Mouse (Mus musculus): ENCODE data around the gene Fam50b.

Fam50b gene

DNA sequence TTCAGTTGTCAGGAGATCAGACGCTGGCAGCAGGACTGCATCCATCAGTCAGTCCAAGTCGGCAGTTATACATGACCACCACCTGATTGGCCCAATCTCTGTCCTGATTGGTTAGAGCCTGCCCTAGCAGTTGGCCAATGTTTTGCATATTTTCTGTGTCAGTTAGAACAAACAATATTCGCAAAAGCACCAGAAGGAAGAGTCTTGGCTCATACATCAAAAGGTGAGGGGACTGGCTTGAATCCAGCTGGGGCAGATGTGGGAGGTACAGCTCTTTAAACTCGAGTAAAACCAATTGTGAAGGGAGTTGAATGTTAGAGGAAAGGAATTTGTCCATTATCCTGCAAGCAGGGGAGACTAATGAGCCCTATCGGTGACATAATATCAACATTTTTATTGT lies at the start of gene Fam50b:
Gene Fam50b, plus strand, starts transcription at position 165 of the 400 bp plus-strand sequence.
- DNase-seq (ENCODE audit: low spot score) = peak; percentile 23

DNA sequence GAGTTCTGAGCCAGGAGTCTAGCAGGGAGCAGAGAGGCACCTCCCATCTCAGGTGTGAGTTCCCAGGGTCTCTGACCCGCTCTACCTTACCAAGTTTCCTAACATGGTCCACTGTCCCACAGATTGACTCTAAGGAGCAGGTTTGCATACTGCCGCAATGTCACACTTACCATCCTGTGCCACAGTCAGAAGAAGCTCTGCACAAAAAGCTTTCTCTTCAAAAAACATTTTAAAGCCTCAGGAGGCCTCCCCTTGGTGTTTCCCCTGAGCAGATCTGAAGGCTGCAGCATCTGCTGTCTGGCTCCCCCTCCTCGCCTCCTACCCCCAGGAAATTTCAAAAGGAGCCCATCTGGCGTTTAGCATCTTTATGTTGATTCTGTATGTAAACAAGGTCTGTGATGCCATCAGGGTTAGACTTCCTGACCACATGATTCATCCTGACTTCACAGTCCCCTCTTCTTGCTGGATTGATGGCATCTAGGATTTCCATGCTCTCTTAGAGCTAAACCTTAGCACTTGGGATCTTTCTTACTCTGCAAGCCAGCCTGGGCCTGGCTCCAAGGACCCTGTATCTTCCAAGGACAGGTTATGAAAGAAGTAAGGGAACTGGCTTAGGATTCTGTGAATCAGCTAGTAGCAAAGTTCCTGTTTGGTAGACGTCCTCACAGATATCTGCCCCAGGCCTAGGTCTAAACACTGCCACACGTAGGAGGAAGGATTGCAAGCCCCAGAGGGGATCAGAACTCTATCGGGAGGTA lies 49.5 kb upstream of the Fam50b start:
- DNase-seq (ENCODE audit: low spot score) = no peak

DNA sequence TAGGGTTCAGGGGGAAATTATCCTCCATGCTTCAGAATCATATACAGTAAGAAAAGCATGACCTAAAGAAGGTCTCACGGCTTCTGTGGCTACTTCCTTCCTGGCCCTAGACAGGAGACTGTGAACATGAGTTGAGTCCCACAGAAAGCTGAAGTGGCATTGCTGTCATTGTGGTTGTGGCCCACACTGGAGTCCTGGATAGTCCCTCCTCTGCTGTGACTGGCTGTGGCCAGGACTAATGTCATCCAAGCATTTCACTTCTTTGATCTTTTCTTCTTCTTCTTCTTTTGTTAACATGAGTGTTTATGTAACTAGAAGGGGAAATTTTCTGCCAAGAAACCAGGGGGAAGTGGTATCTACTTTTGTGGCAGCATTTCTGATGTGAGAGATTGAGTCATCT lies 43.6 kb upstream of the Fam50b start:
- no peak for DNase-seq (ENCODE audit: low spot score)

DNA sequence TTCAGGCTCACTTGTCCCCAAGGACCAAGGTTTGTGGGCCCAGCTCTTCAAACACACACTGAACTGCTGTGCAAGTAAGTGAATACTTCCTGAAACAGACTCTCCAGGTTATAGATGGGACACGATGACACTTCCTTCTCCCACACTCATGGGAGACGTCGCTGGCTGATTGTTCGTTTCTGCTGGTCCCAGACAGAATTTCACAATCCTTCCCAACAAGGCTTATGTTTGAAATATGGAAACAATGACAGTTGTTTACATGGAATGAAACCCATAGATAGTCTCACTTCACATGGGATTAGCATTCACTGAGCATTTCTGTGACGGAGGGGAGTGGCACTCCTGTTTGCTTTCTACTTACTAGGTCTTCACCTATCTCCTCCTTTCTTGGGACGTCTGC lies 41.5 kb upstream of the Fam50b start:
- no peak for DNase-seq (ENCODE audit: low spot score)

DNA sequence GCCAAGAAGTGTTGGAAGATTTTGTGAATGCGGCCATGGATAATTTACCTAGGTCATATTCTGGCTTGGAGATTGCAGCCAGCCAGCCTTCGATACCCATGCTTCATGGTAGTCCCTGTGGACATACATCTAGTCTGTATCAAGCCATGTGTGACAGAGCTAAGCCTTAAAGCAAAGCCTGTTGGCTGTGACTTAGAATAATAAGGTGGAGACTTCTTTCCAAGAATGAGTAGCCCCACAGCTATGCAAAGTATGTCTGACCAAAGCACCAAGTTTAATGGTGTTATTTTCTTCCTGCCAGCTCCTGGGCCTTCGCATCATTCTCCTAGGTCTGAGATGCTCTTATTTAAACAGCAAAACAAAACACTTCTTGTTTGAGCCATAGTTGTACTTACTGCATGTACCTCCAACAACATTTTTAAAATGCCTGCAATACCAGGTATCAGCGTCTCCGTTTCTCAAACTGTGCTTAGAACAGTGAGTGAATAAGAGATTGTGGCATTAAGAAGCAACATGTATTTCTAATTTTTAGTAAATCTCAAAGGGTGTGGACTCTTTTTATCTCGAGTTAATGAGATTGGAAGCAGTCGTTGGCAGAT lies 37.8 kb upstream of the Fam50b start:
- DNase-seq (ENCODE audit: low spot score) = no peak

DNA sequence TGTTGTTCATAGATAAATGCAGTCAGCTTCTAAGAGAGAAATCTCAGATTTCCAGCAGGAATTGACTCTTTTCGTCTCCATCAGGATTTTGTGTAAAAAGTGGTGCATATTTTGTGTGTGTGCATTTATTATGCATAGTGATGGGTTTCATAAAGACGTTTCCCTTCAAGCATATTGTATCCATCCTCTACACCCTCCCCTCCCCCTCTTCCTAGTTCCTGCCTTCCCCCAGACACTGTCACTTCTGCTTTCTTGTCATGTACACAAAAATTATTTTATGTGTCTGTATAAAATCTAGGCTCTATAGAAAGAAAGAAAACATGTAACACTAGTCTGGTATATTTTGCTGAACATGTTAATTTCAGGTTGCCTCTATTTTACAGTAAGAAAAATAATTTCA lies 34.6 kb upstream of the Fam50b start:
- DNase-seq (ENCODE audit: low spot score) = no peak

DNA sequence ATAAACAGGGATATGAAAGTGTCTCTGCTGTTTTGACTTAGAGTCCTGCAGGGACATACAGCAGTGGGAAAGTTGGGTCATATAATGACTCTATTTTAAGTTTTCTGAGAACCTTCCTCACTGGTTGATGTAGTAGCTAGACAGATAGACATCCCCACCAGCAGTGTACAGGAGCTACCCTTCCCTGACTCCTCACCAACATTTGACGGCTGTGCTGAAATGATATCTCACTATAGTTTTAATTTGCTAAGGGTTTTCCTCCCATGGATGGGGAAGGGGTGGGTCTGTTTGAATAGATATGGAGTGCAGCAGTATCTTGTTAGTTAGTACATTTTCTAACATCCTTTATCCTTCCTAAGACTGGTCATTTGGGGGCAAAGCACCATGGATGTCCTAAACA lies 34.0 kb upstream of the Fam50b start:
- no peak for DNase-seq (ENCODE audit: low spot score)

DNA sequence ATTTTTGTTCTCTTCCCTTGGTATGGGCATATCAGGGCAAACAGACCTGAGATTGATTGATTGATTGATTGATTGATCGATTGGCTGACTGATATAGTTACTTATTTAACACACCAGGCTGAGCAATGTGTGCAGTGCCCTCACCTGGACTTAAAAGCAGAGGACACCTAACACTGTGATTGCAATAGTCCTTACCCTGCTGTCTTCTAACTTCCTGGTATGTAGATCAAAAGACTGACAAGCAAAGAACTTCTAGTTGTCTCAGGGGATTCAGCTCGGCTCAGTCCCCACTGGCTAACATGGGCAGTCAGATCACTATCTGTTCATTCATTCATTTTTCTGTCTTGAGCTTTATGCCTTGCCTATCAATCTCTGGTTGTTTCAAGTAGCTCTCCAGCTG lies 31.3 kb upstream of the Fam50b start:
- no peak for DNase-seq (ENCODE audit: low spot score)

DNA sequence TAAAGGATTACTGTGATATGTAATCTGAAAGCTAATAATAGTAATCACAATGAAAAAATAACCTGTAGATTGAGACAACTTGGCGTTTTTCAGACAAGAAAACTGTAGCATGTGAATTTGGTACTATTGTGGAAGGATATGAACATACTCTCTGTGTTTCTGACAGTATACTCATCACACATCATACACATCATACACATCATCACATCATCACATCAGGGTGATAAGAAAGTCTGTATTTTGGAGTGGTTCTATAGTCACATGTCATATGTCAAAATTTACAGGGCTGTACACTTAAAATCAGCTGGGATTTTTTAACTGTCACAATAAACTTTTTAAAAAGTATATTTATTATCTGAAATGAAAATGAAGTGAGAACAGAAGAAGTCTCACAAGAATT lies 30.9 kb upstream of the Fam50b start:
- DNase-seq (ENCODE audit: low spot score) = no peak

DNA sequence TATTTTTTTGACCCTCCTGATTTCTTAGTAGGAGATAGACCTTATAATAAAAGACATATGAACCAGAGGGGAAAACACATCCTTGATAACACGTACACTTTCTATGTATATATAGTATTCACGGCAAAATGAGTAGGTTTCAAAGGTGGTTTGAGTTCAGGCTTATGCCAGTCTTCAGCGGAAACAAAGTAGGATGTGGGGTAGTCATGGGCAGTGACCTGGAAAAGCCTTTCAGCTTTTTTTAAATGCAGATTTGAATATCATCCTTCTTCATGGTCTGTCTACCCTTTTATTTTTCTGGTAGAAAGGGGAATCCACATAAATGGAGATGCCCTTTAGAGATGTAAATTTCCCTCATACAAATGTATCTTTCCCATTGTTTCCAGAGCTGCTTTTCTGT lies 29.8 kb upstream of the Fam50b start:
- DNase-seq (ENCODE audit: low spot score) = no peak

DNA sequence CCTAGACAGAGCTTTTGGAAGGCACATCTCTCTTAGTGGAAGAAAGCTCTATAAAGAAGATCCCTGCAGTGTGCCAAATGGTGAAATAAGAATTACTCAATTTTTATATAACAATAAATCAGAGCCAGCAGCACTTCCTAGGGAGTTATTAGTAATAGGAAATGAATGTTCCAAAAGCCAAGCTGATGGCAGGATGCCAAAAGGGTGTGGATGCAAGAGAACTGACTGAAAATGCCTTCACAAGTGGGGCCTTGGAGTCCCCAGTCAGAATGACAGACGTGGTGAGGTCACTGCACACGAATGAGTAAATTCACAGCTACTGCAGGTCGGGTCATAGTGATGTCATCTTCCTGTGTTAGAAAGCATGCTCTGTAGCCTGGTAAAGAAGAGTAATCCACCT lies 25.7 kb upstream of the Fam50b start:
- DNase-seq (ENCODE audit: low spot score) = peak; percentile 78

DNA sequence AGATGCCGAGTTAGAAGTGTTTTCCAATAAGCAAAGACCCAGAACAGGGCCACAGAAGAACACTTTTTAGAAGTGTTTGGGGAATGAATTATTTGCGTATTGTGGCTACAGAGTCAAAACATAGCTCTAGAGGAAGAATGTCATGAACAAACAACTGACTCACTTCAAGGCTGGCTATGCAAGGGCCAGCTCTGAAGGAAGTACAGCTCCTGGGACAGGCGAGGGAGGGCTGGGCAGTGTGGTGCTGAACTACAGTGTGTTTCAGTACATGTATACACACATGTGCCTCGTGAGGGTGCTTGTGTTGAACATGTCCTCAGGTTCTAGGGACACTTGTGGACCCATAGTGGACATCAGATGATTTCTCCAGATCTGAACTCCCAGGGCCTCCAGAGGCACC lies 25.1 kb upstream of the Fam50b start:
- no peak for DNase-seq (ENCODE audit: low spot score)

DNA sequence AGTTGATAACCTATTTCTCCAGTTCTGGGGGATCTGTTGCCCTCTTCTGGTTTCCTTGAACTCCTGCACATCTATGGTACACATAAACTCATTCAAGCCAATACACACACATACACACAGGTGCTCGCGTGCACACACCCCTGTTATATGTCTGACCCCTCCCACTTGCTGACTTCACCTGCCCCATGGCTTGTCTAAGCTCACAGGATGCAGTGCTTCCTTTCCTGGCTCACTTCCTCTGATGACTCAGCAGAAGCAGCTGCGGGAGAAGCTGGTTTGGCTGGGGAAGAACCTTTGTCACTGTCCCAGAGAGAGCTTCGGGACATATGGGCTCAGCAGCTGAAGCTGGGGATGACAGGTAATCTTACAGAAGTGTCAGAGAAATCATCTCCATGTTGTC lies 23.2 kb upstream of the Fam50b start:
- no peak for DNase-seq (ENCODE audit: low spot score)

DNA sequence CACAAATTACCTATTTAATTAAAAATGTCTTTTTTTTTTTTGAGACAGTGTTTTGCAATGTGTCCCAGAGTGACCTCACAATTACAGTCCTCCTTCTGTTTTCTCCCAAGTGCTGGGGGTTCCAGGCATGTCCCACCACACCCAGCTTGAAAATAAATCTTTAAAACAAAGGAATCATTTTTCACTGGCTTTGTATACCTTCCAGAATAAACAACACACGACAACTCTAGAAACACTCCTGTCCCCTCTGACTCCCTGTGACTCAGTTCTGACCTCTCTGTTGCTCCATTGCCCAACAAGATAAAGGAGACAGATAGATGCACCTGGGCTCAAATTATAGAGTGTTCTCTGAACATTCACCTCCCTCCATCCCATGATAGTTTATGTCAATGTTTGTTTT lies 21.8 kb upstream of the Fam50b start:
- no peak for DNase-seq (ENCODE audit: low spot score)

DNA sequence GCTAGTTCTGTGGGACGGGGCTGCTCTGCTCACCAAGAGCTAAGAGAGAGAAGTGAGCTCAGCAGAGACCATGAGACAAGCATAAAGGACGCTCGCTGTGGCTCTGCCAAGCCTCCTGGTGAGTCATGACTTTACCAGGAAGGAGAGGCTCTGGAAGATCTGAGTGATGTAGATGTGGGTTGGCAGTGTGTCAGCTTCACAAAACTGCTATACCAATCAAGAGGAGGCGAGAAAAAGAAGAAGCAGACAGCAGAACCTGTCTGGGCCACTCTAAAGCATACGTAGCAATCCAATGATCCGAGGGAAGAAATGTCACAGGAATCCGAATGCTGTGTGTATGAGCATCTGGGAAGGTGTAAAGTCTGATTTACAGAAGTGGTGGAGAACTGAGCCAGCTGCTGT lies 19.2 kb upstream of the Fam50b start:
- no peak for DNase-seq (ENCODE audit: low spot score)

DNA sequence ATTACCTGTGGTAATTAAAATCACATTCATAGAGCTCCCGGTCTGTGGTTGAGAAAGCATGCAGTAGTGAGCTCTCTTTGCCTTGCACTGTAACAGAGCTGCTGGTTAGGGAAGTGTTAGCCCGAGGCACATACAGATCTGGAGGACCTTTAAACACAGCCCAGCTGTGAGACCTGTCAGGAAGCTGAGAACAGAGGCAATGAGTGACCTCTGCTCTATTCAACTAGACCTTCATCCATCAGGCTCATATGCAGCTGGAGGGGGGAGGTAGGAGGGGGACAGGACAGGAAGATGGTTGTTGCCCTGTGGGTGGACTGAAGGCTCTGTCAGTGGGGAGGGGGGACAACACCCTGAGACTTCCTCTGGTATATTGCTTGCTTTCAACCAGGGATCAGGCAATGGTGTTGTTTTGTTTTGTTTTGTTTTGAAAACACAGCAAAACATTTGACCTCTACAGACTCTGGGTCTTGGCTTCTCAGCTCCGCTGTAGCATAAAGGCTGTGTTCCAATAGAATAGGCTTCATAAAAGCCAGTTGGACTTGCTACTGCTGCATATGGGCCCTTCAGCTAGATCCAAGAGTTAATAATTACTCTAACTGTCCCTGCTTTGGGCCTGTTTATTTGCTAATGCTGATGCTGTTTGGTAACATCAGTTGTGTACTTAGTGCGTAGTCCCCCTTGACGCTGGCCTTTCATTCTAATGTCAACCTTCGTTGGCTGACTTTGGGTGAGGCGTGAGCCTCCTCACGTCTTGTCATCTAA lies 9.6 kb upstream of the Fam50b start:
- no peak for DNase-seq (ENCODE audit: low spot score)

DNA sequence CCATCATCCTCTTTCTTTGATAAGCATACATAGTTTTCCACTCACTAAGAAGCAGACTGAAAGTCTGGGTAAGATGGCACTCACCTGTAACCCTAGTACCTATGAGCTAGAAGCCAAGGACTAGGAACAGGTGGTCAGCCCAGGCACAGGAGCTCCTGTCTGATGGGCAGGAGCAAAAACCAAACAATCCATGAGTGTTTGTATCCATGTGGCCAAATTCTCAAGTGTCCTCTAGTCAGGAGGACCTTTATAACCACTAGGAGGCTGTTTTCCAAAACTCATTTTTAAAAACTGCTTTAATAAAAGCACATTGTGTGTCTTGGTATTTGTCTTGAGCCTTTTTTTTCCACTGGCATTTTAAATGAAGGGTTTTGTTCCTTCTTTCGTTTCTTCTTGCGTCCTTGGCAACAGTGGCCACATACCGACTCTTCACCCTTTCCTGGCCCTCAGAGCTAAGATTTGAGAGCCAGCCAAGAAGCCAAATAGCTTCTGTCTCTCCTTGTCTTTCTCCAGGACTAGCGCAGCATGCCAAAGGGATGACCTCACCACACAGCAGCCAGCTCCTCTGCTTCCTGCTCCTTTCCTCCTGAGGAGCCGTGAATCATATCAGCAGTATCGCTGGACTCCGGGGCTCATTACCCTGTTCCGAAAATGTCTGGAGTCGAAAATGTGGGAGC lies 8.7 kb upstream of the Fam50b start:
- DNase-seq (ENCODE audit: low spot score) = peak; percentile 63

DNA sequence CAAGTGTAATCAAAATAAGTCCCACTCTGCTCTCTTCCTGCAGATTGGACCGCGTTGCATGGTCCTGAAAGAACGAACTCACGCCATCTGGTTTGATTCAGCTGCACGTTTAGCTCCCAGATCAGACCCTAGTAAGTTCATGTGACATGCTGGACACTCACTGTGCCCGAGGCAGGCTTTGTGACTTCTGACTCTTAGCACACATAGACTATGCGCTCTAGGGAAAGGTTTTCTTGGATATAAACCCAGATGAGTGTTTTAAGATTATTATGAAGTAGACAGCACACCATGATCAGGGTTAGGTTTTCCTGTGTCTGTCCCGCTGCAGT lies 8.2 kb upstream of the Fam50b start:
- no peak for DNase-seq (ENCODE audit: low spot score)

DNA sequence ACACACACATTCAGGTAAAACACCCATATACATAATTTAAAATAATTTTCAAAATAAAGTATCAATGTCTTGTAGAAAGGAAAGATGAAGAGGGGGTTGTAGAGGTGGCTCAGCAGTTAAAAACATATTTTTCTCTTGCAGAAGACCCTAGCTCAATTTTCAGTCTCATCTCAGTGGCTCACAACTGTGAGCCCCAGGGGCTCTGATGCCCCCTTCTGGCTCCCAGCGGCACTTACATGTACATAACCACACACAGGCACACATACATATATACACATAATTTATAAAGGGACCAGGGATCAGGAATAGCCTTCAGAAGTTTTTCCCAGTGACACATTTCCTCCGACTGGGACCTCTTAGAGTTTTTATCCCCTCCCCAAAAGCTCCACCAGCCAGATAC lies 7.6 kb upstream of the Fam50b start:
- no peak for DNase-seq (ENCODE audit: low spot score)

DNA sequence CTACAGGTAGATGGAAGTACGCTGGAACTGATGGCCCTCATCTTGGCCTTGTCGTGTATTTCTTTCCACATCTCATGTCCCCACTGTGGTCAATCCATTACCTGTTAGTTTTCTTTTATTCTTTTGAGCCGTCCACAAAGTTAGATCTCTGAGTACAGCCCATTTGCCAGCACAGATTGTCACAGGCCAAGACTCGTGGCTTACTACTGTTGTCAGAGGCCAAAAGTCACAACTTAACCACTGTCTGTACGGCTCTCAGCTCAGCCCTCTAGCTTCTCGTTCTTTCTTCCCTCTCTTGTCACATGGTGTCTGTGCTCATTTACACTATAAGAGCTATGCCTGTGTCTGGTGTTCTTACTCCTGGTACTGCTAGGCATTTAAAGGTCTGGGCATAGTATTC lies 3.1 kb upstream of the Fam50b start:
- no peak for DNase-seq (ENCODE audit: low spot score)

DNA sequence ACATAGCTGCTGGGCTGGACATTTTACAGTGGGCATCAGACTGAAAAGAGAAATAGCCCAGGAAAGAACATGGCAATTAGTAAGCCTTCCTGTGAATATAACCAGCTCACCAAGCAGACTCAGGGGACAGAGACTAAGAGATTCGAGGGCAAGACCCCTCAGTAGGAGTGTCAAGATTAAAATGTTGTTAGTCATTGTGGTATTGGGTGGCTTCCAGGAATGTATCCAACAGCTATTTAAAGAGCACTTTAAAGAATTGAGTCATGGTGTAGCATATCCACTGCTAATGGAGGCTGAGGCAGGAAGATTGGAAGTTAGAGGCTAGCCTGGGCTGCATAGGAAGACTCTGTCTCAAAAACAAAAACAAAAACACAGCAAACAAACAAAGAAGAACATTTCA lies 870 bp upstream of the Fam50b start:
- peak; percentile 12 for DNase-seq (ENCODE audit: low spot score)

DNA sequence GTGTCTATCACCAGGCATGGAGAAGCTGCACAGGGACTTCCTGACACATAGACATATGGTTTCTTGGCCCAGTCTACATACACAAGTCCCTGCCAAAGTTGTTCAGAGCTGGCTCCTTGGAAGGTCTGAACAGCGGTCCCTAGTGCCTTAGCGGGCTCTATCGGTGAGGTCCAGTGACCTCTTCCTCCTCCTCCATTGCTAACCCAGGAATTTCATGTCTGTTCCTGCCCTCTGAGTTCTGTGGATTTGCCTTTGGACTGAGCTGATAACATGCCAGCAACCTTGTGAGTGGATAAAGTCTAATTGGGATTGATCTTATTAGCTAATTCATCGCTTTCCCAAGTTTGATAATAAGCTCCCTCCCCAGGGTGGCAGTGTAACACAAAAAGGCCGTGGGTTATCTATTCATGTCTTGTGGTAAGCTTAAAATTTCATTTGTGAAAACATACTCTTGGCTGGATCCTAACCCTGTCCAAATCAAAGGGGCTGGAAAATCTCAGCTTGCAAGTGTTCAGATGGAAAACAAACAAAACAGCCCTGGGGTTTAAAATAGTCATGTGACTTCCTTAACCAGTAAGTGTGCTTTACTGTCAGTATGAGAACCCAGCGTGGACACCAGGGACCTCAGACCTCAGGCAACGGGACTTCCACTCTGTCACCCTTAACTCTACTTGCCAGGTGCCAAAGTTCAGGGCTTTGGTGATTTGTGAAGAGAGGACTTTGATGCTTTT lies 3.5 kb downstream of the Fam50b start:
- peak; percentile 31 for DNase-seq (ENCODE audit: low spot score)

DNA sequence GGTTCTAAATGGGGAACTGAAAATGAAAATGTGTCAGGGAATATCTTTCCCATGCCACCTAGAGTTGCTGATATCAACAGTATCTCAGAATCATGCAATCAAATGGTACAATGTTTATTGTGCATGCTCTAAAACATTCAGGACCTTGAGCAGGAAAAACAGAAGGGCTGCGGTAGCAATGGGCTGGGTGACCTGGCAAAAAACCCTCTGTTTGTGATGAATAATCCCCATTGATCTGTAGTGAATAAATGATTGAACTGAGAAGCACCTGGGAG lies 4.0 kb downstream of the Fam50b start:
- peak; percentile 7 for DNase-seq (ENCODE audit: low spot score)
